Mouse (Mus musculus): ENCODE measurements around the gene Taf4.

DNA sequence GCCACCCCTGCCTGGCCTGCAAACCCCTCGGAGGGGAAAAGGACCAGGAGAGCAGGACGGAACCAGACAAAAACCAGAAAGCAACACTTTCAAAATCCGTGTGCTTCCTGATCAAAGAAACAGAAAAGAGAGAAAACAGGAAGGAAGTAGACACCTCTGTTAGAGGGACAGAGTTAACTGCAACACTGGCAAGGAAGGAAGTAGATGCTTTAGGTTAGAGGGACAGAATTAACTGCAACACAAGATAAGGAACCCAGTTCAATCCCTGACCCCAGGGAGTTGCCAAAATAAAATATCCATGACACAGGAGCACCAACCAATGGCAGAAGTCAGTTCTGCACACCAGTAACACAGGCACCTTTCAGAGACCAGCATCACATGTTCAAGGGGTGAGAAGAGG, 42.3 kb downstream of the Taf4 start:
- TF ChIP-seq POLR2A (IDR thresholded peaks at IDR 0.05; ENCODE audit: insufficient read depth, low read depth, low read length), result no peak
- TF ChIP-seq CTCF (IDR thresholded peaks at IDR 0.05), result no peak
- TF ChIP-seq EP300 (IDR thresholded peaks at IDR 0.05; ENCODE audit: insufficient read depth, low read depth, low read length), result no peak
